Mouse (Mus musculus) G1E (cell line): ENCODE data around the gene Nutf2-ps1. TPM values are rescaled to one million over a fixed set of nuclear protein-coding genes. Genes with fewer than 3 reads are reported as not detected.

Experiments used
- ATAC-seq: 2 replicates; pipeline ENCODE4 v1.8.0; 2016; ENCODE audit warnings: mild to moderate bottlenecking; ENCODE audit not compliant: insufficient number of reproducible peaks, poor library complexity, low FRiP score, severe bottlenecking; ENCODE audit errors: extremely low read depth
- DNase-seq: peaks from one replicate; pipeline ENCODE4 v3.0.0; 2012; ENCODE audit warnings: low spot score
- H3K27me3 ChIP-seq: 2 replicates; pipeline ENCODE4 v1.6.1; 2012; ENCODE audit warnings: mild to moderate bottlenecking, low read length, inconsistent platforms; ENCODE audit not compliant: insufficient read depth
- H3K36me3 ChIP-seq: replicated peaks from 2 replicates; pipeline ENCODE3; 2012; ENCODE audit warnings: mild to moderate bottlenecking, inconsistent platforms
- H3K4me1 ChIP-seq: 2 replicates; pipeline ENCODE4 v1.6.1; 2012; ENCODE audit warnings: low read depth, low read length, inconsistent platforms, mixed read lengths; ENCODE audit not compliant: insufficient read depth
- H3K4me3 ChIP-seq: 2 replicates; pipeline ENCODE4 v1.5.1; 2012; ENCODE audit warnings: low read depth, mild to moderate bottlenecking, inconsistent platforms, low read length, moderate library complexity, mixed read lengths
- H3K9me3 ChIP-seq: replicated peaks from 2 replicates; pipeline ENCODE4 v1.6.1; 2012; ENCODE audit warnings: inconsistent platforms
- CTCF ChIP-seq: IDR thresholded peaks from 2 replicates; pipeline ENCODE4 v1.5.1; 2012; ENCODE audit warnings: low read depth, low read length, inconsistent platforms, mixed read lengths
- GATA1 ChIP-seq: IDR thresholded peaks from 2 replicates; pipeline ENCODE4 v1.6.1; 2012; ENCODE audit warnings: borderline replicate concordance, low read length, inconsistent platforms, mixed read lengths
- GATA2 ChIP-seq: IDR thresholded peaks from 2 replicates; pipeline ENCODE4 v1.6.1; 2012; ENCODE audit warnings: low read depth, low read length, inconsistent platforms, borderline replicate concordance
- POLR2AphosphoS5 ChIP-seq: IDR thresholded peaks from 2 replicates; pipeline ENCODE4 v1.6.1; 2012; ENCODE audit warnings: low read depth, low read length, inconsistent platforms; ENCODE audit not compliant: insufficient replicate concordance
- TAL1 ChIP-seq: conservative IDR thresholded peaks from 2 replicates; pipeline ENCODE4 v1.6.1; 2012; ENCODE audit warnings: low read depth, low read length, inconsistent platforms, mixed read lengths
- polyA plus RNA-seq: library from polyadenylated mRNA; stranded (reverse); fragments of >175 nt; gene quantifications from 2 replicates; pipeline ENCODE4 v1.2.3, GENCODE M21; 2012
- total RNA-seq, 2 experiments: library from RNA; stranded (forward) in 1 of 2; stranded (reverse) in 1 of 2; fragments of 200-1000 nt in 1 of 2; fragments of >200 nt in 1 of 2; fragmentation: Nextera tagmentation in 1 of 2; gene quantifications; 2 replicates each; pipeline ENCODE4 v1.2.3; 2014 to 2017

The Nutf2-ps1 gene
- total and polyA plus RNA-seq, 3 experiments = 89.6 to 224 (median 133) TPM

DNA sequence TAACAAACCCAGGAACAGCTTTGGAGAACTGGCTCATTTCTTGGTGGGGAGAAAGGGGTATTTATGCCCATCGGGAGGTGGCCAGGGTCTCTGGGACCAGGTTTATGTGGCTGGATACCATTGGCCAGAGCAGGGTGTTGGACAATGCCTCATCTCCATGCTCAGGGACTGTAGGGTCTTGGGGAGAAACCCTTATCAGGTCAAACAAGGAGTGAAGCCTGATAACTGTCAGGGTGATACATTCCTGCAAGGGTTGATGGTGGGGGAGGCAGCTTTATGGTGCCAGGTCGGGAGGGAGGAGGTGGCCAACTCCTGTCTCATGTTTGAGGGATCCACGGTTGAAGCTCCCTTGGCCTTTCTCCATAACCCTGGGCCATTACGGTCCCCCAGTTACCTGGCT, 17.8 kb downstream of the Nutf2-ps1 start:
- peaks cover 19% of the 10 kb centered on the region for H3K27me3 ChIP-seq
- no peaks in the 10 kb centered on the region for H3K36me3 ChIP-seq
- H3K4me1 ChIP-seq = no peaks in the 10 kb centered on the region
- no peak overlapping the region for H3K4me3 ChIP-seq
- ATAC-seq = no peak
- TF ChIP-seq TAL1 (no peak), GATA1 (no peak), POLR2AphosphoS5 (no peak), GATA2 (no peak), CTCF (no peak)
- DNase-seq = no peak
- H3K9me3 ChIP-seq = no peaks in the 10 kb centered on the region

- no peaks in the 10 kb centered on the region for H3K4me1 ChIP-seq
Observed at GRCm38 (mm10) chr19:53568553-53568952, 20.3 kb downstream of the Nutf2-ps1 start.

GRCm38 (mm10) chr19:53567864-53568263, 21.0 kb downstream of the Nutf2-ps1 start:
- DNase-seq = no peak
- H3K9me3 ChIP-seq = no peaks in the 10 kb centered on the region
- ATAC-seq = no peak
- no peak for TF ChIP-seq GATA1
- TF ChIP-seq TAL1 = no peak
- TF ChIP-seq GATA2 = no peak
- TF ChIP-seq POLR2AphosphoS5 = no peak
- TF ChIP-seq CTCF = no peak
- no peak overlapping the region for H3K4me3 ChIP-seq
- H3K4me1 ChIP-seq = no peaks in the 10 kb centered on the region
- peaks cover 6% of the 10 kb centered on the region; the same call in 1 of the 2 replicates for H3K27me3 ChIP-seq
- H3K36me3 ChIP-seq = no peaks in the 10 kb centered on the region

More at GRCm38 (mm10) chr19:53568553-53568952, 20.3 kb downstream of the Nutf2-ps1 start:
- DNase-seq = no peak
- Histone ChIP-seq H3K36me3 (no peaks in the 10 kb centered on the region), H3K4me3 (no peak overlapping the region), H3K27me3 (peaks cover 10% of the 10 kb centered on the region), H3K9me3 (no peaks in the 10 kb centered on the region)
- no peak for TF ChIP-seq GATA1
- no peak for TF ChIP-seq GATA2
- TF ChIP-seq POLR2AphosphoS5 = no peak
- no peak for TF ChIP-seq TAL1
- no peak for TF ChIP-seq CTCF
- ATAC-seq = no peak

- H3K36me3 ChIP-seq = no peaks in the 10 kb centered on the region
- H3K4me1 ChIP-seq = no peaks in the 10 kb centered on the region
- H3K4me3 ChIP-seq = no peak overlapping the region
- no peaks in the 10 kb centered on the region for H3K9me3 ChIP-seq
- ATAC-seq (no peak), DNase-seq (no peak)
- no peak for TF ChIP-seq TAL1
- no peak for TF ChIP-seq POLR2AphosphoS5
- no peak for TF ChIP-seq GATA2
- no peak for TF ChIP-seq CTCF
- H3K27me3 ChIP-seq = 0 out of 2 replicates have a peak, but pooled peaks cover 3% of the 10 kb centered on the region
Observed at GRCm38 (mm10) chr19:53565565-53566277, 23.1 kb downstream of the Nutf2-ps1 start.

DNA sequence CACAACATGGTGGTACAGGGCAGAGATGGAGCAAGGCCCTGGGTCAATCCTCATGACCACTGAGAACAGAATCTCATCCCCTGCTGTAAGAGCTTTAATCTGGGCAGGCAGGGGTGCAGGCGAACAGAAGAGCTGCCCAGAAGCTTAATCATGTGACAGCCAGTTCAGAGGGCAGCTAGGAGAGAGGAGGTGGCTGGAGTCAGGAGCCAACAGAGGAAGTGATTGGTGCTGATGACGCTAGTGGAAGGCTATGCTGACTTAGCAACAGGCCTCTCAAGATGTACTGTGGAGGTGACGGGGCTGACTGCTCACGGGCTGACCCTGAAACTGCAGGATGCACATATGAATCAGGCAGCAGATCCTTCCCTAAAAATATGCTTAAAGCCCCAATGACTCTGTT, 24.7 kb downstream of the Nutf2-ps1 start:
- DNase-seq (no peak), ATAC-seq (no peak)
- TF ChIP-seq GATA2 (no peak), CTCF (no peak), GATA1 (no peak), TAL1 (no peak), POLR2AphosphoS5 (no peak)
- Histone ChIP-seq H3K9me3 (no peaks in the 10 kb centered on the region), H3K27me3 (no peaks in the 10 kb centered on the region), H3K4me1 (no peaks in the 10 kb centered on the region), H3K36me3 (no peaks in the 10 kb centered on the region), H3K4me3 (no peak overlapping the region)

DNA sequence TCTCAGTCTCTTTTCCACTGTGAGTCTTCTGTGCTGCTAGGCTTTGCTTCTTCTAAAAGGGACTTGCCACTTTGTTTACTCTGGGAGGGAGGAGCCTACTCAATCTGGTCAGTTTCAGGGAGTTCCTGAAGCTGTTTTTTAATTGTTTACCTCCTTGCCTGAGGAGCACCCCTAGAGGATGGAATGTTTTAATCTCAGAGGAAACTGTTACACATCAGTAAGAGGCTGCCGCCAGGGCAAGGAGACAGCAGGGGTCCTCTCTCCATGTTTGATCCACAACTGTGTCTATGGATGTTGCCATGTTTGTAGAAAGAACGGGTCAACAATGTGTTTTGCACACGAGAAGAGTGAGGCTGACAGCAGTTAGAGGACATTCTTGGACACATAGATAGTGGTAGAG, 28.4 kb downstream of the Nutf2-ps1 start:
- H3K36me3 ChIP-seq = no peaks in the 10 kb centered on the region
- 0 out of 2 replicates have a peak, but pooled peaks cover 2% of the 10 kb centered on the region for H3K27me3 ChIP-seq
- no peaks in the 10 kb centered on the region for H3K4me1 ChIP-seq
- H3K4me3 ChIP-seq = no peak overlapping the region
- no peak for TF ChIP-seq GATA2
- no peak for TF ChIP-seq GATA1
- TF ChIP-seq CTCF = no peak
- no peak for TF ChIP-seq TAL1
- no peak for TF ChIP-seq POLR2AphosphoS5
- H3K9me3 ChIP-seq = no peaks in the 10 kb centered on the region
- DNase-seq (no peak), ATAC-seq (no peak)
